Mouse (Mus musculus) right cerebral cortex, adult 2 months (tissue): ENCODE measurements around the gene Pde6d.
A peak's percentile ranks its signal among the peaks of the same experiment; 100 is the strongest.

Source experiments
- DNase-seq, 2 experiments: peaks; one replicate each; pipeline ENCODE4 v3.0.0; 2021 to 2022; ENCODE audit warnings: low spot score in 2 of 2

Pde6d gene

DNA sequence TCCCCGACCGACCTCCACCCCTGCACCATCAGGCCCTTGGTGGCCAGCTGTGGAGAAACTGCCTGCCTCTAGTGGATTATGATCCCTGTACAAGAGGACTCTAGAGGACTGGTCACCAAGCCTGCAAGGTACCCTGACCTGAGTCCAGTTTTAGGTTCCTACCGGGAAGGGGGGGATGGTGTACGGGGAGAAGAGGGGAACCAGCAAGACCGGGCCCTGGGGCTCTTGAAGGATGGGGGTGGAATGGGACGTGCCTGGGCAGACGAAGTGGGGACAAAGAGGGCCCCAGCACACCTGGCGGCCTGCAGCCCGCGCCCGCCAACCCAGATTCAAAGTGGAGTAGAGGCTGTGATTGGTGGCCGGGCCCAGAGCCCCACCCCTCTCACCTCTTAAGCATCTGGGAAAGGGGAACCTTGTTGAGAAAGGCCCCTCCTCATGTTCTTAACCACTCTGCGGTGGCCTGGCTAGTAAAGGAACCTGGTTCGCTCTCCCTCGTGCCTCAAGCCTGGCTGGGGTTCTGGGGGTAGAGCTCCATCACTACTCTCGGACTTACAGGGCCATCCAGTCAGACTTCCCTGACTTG is 79.2 kb downstream of the Pde6d start:
- no peak for DNase-seq

DNA sequence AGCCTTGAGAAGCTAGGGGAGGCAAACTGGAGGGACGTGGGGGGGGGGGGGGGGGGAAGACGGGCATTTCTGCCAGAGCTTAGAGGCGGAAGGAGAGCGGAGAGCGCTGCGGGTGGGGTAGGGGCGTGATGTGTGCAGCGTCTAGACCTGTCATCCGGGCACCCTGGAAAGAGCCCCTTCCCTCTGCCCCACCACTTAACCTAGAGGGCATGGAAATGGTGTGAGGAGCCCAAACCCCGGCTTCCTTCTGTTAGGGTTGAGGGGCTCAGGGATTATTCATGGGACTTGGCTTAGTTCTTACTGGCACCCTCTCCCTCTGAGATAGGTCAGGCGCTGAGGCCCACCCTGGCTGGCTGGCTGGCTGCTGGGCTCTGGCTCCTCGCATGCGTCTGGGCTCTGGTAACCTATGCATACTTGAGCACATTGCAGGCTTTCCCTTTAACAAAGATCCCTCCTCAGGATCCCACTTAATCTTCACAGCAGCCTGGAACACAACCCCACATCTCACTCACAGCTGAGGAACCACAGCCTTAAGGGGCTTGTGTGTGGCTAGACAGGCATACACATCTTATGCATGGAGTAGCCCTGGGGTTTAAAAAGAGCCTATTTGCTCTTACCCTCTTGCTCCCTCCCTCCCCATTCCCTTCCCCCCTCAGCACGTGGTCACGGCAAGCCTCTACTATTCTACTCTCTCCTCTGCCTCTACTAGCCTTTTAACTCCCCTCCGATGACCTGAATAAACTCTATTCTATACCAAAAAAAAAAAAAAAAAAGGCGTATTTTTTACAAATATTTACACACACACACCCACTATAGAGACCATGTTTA is 80.0 kb downstream of the Pde6d start:
- no peak for DNase-seq

DNA sequence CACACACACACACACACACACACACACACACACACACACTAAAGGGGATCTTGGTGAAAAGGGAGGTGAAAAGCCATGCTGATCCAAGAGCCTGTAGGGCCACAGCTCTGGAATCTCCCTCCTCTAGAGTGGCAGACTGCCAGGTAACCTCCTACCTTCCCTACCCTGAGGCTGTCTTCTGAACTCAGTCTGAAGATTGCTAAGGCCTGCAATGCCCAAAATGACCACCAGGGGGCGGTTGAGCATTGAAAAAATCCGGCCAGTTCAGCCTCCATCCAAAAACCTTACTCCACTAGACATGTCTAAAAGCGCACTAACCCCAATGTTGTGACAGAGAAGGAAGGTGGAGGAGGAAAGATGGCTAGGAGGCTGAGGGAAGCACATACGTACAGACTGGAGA is 80.9 kb downstream of the Pde6d start:
- DNase-seq = peak; percentile 96 to 98

DNA sequence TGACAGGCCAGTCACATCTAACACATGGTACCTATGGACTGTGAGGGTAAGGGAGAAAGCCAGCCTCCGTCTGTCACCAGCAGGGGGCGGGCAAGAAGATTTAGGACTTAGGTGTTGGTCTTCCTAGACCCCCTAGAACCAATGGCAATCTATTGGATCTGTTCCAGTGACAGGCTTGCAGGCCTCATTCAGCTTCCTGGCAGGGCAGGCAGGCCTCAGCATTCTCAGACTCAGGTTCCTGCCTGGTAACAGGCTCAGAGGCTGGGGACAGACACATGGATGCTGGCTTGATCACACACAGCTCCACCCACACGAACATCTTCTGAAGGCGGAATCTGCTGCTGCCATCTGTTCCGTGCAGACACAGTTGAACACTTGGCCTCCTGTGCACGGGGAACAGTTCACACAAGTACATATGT is 81.3 kb downstream of the Pde6d start:
- peak; percentile 85 to 87 for DNase-seq

DNA sequence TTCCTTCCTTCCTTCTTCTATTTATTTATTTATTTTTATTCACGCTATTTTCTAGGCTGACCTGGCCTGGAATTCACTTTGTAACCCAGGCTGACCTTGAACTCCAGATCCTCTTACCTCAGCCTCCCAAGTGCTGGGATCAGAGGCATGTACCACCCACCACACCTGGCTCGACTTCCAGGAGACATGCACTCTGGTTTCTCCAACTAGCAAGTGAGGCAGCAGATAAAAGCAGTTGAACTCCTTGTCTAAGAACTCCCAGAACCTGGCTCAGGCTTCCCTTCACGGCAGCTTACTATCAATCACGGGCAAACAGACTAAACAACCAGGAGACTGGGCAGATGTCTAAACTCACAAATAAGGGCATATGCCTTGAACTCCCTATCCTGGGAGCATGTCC is 81.7 kb downstream of the Pde6d start:
- DNase-seq = no peak

DNA sequence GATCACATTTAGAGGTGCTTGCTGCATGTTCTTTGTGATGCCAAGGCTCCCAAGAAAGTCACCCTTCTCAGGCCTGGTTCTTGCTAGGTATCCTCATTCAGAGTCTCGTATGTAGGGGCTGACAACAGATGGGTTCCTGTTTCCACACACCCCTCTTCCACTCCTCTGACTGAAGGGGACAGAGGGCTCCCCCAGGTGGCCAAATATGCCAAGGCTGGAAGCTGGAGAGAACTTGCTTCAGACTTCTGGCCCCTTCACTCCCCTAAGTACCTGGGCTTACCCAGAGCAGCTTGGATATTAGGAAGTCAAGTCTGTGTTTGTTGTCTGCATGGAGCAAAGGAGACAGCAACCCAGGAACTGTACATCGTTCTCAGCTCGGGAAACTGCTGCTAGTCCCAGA is 82.5 kb downstream of the Pde6d start:
- peak; percentile 58 to 62 for DNase-seq

DNA sequence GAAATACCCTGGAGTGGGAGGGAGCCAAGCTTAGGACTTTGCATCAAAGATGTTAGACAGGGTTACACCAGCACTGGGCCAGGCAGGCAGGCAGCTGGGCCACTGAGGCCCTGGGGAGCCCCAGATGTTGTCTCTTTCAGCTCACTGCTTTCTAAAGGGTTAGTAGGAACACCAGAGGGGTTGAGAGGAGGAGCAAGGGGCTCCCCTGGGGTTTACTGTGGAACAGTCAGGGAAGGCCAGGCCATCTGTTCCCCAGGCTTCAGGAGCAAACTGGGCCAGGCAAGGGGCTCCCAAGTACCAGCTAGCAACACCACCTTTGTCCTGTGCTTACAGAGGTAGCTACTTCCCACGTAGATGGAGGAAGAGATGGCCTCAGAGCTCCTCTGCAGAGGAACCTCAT is 83.8 kb downstream of the Pde6d start:
- no peak for DNase-seq

DNA sequence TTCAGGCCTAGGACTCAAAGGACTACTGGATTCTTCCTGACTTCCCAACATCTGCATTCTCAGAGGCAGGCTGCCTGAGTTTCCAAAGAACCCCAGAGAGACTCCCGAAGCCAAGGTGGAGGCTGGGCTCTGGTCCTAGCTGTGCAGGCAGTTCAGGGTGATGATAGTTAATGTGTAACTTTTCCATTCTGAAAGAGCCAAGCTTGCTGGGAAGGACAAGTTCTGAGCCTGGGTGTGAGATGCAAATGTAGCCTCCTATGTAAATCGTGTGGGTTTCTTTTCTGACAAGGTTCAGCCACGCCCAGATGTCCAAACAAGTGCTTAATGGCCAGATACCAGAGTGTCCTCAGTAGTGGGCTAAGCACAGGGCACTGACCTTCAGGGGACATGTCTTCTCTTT is 84.4 kb downstream of the Pde6d start:
- no peak for DNase-seq

DNA sequence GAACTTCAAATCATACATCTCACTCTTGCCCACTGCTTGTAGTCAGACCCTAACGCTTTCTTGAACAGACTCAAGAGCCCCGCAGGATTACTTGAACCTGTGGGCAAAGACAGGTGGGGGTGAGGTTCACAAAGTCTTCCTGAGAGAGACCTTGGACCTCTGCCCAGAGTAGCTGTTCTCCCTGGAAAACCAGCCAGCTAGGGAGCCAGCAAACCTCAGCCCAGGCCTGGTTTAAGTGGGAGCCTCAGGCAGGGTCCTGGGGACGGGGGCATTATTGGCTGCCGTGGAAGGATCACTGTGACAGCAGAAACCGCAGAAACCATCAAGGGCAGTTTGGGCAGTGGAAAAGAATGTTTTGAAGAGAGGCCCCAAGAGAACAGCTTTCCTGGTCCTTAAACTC is 85.1 kb downstream of the Pde6d start:
- DNase-seq = no peak

DNA sequence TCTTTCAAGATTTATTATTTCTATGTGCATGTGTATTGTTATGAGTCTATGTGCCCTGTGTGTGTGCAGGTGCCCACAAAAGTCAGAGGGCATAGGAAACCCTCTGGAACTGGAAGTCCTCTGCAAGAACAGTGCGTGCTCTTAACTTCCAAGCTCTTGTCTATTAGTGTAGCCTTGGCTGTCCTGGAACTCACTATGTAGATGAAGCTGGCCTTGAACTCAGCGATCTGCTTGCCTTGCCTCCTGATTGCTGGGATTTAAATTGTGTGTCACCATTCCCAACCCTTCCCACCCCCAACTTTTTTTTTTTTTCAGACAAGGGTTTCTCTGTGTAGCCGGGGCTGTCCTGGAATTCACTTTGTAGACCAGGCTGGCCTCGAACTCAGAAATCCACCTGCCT is 86.1 kb downstream of the Pde6d start:
- DNase-seq = no peak

DNA sequence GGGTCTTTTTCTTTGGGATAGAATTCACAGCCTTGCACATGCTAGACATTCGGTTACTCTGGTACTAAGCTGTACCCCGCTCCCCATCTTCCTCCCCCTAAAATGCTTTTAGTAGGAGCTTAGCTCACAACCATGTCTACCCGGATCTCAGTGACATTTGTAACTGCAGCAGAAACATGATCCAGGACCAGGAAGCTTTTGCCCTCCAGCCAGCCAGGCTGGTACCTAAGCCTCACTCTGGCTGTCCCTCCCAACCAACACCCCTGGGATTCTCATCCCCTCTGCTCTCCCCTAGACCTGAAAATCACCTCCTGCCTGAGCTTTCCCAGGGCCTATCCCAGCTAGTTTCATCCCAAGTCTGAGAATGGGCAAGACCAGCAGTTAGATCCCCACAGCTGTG is 88.6 kb downstream of the Pde6d start:
- DNase-seq = no peak
